Mouse (Mus musculus) spleen, embryonic (tissue): ENCODE measurements around the gene Notch3.

ENCODE experiments used
- CTCF ChIA-PET: fragments of 350-600 bp; sonication (Branson Sonifier 250); formaldehyde crosslinking; loops from one replicate; lab custom pipeline; 2022; lab: Charles Lee

The Notch3 gene

DNA sequence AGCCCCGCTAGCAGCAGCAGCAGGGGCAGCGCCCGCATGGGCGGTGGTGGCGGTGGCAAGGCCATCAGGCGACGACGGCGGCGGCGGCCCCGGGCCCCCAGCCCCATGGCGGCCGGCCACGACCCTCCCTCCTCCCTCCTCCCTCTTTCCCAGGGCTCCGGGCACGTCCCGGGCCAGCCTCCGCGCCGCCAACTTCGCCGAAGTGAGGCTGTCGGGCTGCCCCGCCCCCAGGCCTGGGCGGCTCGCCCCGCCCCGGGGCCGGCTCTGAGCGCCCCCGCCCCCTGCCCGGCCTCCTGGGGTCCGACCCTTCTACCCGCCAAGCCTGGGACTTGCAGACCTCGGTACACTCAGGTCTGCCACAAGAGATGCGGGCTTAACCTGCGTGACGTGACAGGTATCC, at the start of gene Notch3:
Gene Notch3, minus strand, starts transcription at position 166 of the 400 bp plus-strand sequence.
- CTCF ChIA-PET, result no interaction called here

- CTCF ChIA-PET, result interaction anchor here (0.7 kb wide), 1 partner anchor 71 kb away, joined by 5 read pairs; no protein-coding TSS in a partner anchor
These were observed 48.9 kb upstream of the Notch3 start for GRCm38 (mm10) chr17:32215587-32215986.

- CTCF ChIA-PET, result interaction anchor here (0.5 to 0.6 kb wide), 3 partner anchors 40 to 1300 kb away, joined by 3 to 6 read pairs (median 4); no protein-coding TSS in a partner anchor
These were observed 44.9 kb upstream of the Notch3 start for GRCm38 (mm10) chr17:32211554-32211953.

- CTCF ChIA-PET, result no interaction called here
These were observed 43.1 kb upstream of the Notch3 start for GRCm38 (mm10) chr17:32209752-32210151.

DNA sequence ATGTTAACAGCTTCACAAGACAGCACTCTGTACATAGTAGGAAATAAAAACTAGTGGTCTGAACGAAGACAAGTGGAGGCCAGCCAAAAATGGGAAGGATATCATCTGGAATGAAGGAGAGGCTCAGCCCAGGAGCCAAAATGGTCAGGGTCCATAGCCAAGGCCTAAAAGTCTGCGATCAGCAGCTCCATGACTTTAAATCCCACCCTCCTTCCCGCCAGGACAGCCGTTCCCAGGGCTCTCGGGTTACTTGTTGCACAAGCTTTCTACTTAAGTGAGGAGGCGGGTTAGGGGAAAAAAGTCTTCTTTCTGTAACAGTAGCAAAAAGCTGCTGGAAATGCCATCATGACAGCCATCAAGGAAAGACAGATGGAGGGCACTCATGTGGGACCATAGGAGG, 42.5 kb upstream of the Notch3 start:
- CTCF ChIA-PET, result no interaction called here

DNA sequence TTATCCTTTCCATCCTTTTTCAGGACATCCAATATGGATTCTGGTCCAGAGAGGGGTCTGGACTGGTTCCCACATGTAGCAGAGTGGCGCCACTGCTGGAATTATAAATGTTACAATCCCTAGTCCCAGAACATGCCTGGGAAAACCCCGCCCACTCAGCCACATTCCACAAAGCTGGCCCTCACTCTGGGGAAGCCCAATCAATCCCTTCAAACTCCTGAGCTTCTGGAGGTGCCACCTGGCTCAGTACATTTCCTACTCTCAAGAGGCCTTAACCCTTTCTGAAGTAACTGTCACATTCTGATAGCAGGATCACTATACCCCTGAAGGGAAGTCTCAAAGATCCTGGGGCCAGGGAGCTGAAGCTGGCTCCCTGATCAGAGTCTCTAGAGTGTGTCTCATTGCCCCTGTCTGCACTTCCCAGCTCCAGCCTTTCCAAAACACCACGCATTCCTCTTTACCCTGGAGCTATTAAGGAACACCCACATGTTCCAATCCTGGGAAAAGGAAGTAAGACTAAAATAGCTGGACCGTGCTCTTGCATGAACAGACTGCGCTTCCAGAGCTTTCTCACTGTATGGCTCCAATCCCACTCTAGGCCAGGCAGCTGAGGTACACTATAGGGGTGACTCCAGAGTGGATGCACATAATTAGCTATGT, 41.1 kb upstream of the Notch3 start:
- CTCF ChIA-PET, result no interaction called here

DNA sequence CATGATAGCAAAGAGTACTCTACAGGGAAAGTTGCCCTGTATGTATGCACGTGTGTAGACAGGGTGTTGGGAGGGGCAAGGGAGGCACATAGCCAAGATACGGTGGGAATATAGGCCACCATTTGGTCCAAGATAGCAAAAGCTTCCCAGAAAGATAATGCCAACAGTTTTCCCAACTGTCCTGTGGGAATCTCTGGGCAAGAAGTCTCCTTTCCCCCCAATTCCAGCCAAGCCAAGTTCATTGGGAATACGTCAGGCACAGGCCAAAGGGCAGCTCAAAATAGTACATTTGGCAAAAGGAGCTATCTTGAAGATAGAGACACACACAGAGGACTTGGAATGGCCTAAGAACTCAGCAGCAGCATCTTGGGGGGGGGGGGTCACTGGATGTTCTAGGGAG, 38.7 kb upstream of the Notch3 start:
- CTCF ChIA-PET, result interaction anchor here (0.7 kb wide), 1 partner anchor 80 kb away, joined by 7 read pairs; no protein-coding TSS in a partner anchor

- CTCF ChIA-PET, result no interaction called here
These were observed 36.3 kb upstream of the Notch3 start for GRCm38 (mm10) chr17:32202972-32203371.

- CTCF ChIA-PET, result no interaction called here
These were observed 34.4 kb upstream of the Notch3 start for GRCm38 (mm10) chr17:32201086-32201485.

DNA sequence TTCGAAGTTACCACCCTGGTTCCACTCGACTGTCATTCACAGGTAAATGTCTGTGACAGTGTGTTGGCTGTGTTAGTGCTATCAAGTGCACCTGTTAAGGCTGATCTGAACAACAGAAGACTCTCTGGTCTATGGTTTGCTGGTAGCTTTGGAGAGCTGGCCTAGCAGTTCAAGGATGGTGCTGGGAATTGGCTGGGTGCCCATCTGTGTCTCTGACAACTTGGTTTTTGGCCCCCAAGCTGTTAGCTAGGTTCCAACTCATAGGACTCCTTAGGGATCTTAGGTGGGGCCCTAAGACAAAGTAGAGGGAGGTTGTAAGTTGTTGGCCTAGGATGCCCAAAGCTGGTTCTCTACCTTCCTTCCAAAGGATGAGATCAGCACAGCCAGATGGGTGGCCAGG, 33.1 kb upstream of the Notch3 start:
- CTCF ChIA-PET, result no interaction called here

- CTCF ChIA-PET, result no interaction called here
These were observed 30.5 kb upstream of the Notch3 start for GRCm38 (mm10) chr17:32197156-32197555.

GRCm38 (mm10) chr17:32195725-32196124, 29.1 kb upstream of the Notch3 start:
- CTCF ChIA-PET, result no interaction called here

- CTCF ChIA-PET, result no interaction called here
These were observed 26.4 kb upstream of the Notch3 start for GRCm38 (mm10) chr17:32193010-32193409.

DNA sequence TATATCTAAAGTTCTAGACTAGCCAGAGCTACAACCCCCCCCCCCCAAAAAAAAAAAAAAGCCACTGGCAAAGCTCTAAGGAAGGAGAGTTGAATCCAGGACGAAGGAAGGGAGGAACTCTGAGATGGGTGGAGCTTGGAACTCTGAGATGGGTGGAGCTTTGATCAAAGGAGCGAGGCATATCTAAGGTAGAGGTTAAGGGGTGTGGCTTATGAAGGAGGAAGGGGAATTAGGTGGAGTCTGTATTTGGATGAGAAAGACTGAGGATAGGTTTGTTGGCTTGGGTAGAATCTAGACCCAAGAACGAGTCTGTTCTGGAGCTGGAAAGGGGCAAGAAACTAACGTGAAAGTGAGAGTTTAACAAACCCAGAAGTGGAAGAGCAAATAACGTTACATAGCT, 23.2 kb upstream of the Notch3 start:
- CTCF ChIA-PET, result no interaction called here

- CTCF ChIA-PET, result no interaction called here
These were observed 22.4 kb upstream of the Notch3 start, which contains the start of gene Ephx3 for GRCm38 (mm10) chr17:32188863-32189636. Gene Ephx3, minus strand, starts transcription at chr17:32189549.

GRCm38 (mm10) chr17:32183017-32183416, 16.4 kb upstream of the Notch3 start:
- CTCF ChIA-PET, result no interaction called here

DNA sequence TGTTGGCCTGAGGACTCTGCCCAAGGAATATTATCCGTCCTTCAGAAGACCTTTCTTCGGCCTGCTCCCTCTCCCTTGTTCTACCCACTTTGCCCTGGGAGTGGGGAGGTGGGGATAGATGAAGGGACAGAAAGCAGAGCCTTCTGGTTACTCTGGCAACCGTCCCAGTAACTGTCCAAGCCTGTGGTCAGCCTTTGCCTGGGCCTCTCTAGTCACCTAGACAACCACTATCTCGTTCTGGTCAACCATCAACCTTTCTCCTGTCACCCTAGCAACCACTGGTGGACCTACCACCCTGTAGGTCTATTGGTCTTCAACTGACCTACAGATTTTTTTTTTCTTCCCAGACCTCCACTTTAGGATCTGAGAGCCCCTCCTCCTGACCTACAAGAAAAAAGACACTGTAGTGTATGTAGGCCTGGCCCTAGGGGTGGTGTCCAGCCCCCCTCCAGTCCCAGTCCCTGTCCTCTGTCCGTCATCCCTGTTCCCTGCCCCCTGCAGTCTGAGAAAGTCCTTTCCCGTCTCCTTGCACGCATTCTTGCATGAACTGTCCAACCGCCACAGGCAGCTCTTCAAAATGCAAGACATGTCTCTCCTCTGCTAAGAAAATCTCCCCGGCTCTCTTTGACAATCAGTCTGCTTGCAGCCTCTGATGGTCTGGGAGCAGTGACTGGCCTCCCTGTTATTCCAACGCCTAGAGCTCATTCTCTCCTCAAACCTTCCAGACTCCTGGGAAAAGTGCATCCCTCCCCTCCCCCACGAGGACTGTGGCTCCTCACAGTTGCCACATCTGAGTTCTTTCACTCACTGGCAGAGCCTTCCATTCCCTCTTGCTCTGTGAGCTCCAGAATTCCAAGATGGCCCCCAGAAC, 13.2 kb upstream of the Notch3 start:
- CTCF ChIA-PET, result no interaction called here

DNA sequence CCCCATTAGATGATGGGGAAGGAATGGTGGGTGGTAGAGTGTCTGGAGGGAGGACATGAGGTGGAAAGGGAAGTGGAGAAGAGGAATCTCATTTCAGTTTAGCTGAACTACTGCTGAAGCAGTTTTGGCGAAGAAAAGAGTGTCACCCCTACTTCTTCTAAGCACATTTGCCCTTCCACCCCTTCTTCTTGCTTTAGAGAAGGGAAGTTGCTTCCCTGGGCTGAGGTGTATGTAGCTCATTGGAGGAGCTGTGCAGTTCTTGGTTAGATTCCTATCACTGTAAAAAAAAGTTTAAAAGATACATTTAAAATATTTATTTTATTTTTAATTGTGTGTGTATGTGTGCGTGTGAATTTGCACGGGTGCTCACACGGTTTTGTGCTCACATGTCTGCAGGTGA, 10.3 kb upstream of the Notch3 start:
- CTCF ChIA-PET, result no interaction called here

GRCm38 (mm10) chr17:32173166-32173565, 6.5 kb upstream of the Notch3 start:
- CTCF ChIA-PET, result no interaction called here

- CTCF ChIA-PET, result no interaction called here
These were observed 5.8 kb upstream of the Notch3 start for GRCm38 (mm10) chr17:32172485-32172884.

DNA sequence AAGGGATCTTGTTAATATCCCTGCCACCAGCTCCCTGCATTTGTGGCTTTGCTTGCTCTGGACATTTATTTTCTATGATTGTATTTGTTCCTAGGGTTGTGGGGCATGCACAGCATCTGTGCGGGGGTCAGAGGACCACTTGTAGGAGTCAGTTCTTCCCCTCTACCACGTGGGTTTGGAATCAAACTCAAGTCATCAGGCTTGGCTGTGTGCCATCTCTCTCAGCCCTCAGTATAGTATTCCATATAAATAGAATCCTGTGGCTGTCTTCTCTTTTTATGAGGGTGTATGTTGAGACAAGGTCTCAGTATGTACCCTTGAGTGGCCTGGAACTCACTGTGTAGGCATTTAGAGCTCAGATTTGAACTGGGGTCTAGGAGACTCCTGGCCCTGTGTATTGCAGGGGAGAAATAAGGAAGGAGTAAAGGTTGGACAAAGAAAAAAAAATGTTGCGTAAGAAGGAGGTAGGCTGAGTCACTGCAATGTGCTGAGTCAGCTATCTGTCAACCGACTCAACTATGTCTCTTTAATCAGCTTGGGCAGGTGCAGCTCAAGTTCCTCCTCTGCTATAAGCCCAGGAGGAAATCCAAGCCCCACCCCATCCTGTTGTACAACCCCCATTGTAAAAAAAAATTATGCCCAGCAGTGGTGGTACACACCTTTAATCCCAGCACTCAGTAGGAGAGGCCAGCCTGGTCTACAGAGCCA, 3.0 kb upstream of the Notch3 start:
- CTCF ChIA-PET, result no interaction called here
